Mouse (Mus musculus) frontal cortex, postnatal 25 days (tissue): ENCODE measurements around the gene D17Wsu92e.
A peak's percentile ranks its signal among the peaks of the same experiment; 100 is the strongest.

Source experiments
- DNase-seq, 2 experiments: peaks; one replicate each; pipeline ENCODE4 v3.0.0; 2022; ENCODE audit warnings: low spot score in 2 of 2

The D17Wsu92e gene

GRCm38 (mm10) chr17:27790015-27790414 is 30.4 kb downstream of the D17Wsu92e start:
- DNase-seq: no peak

GRCm38 (mm10) chr17:27788456-27789172 is 31.8 kb downstream of the D17Wsu92e start:
- no peak for DNase-seq

DNA sequence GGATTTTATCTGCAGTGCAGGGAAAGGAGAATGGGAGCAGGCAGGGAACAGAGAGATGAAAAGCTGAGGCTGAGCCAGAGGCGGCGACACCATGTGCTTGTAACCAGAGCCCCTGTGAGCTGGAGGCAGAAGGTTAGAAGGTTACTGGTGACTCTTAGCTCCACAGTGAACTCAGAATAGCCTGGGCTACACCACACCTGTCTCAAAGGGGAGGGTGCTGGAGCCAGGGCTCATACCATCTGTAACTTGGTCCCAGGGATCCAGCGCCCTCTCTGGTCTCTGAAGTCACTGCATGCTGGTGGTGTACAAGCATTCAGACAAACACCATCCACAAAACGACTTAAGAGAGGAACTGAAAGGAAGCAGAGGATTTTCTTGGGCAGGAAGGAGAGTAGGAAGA is 36.9 kb downstream of the D17Wsu92e start:
- no peak for DNase-seq

- DNase-seq: no peak
These were observed 39.3 kb downstream of the D17Wsu92e start for GRCm38 (mm10) chr17:27781059-27781687.

GRCm38 (mm10) chr17:27779755-27780154 is 40.7 kb downstream of the D17Wsu92e start:
- DNase-seq: no peak

DNA sequence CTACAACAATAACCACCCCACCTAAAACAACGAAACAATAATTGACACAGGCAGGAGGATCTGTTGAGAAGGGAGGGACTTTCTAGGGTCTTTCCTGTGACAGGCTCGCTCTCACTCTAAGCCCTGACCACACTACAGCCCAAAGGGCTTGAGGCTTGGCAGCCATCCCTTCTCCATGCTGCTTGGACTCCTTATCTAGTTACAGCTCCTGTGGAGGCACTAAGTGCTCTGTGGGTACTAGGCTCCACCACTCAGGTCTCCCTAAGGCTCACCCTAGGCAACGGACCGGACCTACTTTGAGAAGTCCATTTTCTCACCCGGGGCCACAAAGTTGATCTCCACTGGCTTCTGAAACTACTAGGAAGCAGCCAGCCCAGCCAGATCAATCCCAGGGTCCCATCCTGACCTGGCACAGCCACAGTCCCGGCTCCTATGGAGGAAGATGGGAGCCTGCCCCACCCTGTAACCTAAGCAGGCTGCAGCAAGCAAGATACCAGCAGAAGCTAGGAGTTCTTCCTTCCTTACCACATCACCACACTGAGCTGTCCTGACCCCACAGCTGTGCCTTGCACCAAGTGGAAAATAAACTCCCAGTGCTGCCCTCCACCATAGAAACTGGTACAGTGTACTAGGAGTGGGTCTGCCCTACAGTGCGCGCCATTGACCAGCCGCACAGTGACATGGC is 41.6 kb downstream of the D17Wsu92e start:
- DNase-seq: no peak

GRCm38 (mm10) chr17:27777823-27778222 is 42.6 kb downstream of the D17Wsu92e start:
- no peak for DNase-seq

GRCm38 (mm10) chr17:27774198-27774597 is 46.2 kb downstream of the D17Wsu92e start:
- no peak for DNase-seq

- no peak for DNase-seq
These were observed 48.8 kb downstream of the D17Wsu92e start for GRCm38 (mm10) chr17:27771616-27772015.

DNA sequence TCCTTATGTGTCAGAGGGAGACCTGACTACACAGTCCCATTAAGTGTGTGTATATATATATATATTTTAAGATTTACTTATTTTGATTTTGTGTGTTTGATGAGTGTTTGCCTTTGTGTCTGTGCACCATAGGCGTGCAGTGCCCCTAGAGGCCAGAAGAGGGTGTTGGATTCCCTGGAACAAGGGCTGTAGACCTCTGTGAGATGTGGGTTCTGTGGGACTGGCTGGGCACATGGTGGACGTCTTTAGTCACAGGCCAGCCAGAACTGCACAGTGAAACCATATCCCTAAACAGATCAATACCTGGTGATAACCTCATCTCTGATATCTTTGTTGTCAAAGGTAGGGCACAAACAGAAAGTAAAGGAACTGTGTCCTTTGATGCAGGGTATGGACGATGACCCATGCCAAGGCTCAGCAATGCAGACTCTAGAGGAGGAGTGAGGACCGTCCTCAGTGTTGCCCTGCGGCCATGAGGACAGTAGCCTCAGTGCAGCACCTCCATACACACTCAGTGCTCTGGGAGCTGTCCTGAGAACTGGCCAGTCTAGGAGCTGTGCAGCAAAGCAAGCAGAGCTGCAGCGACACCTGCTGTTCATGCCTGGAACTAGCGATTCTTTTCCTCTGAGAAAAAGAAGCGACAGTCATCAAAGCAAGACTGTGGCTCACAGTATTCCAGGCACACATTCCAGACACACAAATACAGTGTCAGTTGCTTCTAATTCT is 51.5 kb downstream of the D17Wsu92e start:
- peak; percentile 68 to 72 for DNase-seq

- DNase-seq: no peak
These were observed 52.9 kb downstream of the D17Wsu92e start for GRCm38 (mm10) chr17:27767543-27767942.

- no peak for DNase-seq
These were observed 53.3 kb downstream of the D17Wsu92e start for GRCm38 (mm10) chr17:27767120-27767519.

DNA sequence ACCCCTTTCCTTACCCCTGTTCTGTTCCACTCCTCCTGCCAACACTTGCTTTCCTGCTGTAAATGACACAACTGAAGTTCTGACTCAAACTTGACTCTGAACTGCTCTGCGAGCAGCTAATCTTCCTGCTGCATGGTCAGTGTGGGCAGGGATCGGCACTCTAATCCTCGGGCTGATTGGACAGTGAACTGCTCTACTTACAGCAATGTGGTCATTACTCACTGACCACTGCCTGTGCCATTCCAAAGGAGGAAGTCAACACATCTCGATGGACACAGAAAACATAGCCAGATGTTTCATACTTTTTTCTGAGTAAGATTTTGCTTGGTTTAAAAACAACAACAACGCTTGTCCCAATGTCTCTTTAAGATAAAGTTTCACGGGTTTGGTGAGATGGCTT is 55.4 kb downstream of the D17Wsu92e start:
- no peak for DNase-seq

GRCm38 (mm10) chr17:27764453-27764852 is 56.0 kb downstream of the D17Wsu92e start:
- DNase-seq: no peak

DNA sequence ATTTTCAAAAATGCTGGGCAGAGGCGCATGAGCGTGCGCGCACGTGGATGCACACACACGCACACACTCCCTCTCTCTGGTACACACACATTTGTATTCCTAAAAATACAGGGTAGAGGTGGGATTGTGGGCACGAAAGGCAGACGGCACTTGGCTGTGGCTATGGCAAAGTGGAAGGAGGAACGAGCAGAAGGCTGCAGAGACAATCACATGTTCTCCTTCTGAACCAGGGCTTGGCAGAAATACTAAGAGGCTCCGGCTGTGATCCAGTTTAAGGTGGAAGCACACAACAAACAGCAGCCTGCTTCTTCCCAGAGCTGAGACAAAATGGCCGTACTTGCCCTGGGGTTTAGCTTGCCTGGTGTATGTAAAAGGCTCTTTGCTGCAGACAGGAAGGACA is 57.6 kb downstream of the D17Wsu92e start:
- DNase-seq: no peak

GRCm38 (mm10) chr17:27761639-27762336 is 58.7 kb downstream of the D17Wsu92e start:
- DNase-seq: peak; percentile 69 to 76

DNA sequence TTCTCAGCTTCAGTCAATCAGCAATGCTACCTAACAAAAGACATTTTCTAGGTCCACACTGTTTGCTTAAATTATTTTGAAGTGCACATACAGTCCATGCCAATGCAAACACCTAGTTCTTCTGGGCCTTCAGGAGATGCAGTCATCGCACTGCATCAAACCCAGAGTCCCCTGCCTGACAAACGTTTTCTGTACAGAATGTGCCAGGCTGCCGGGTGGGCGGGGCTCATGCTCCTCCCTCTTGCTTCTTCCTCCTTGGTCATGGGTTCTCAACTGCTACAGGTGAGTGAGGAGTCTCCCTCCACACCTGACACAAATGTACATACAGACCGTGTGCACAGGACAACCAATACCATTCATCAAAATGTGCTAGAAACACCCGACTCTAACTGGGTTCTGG is 60.3 kb downstream of the D17Wsu92e start:
- DNase-seq: no peak

- DNase-seq: no peak
These were observed 68.9 kb downstream of the D17Wsu92e start for GRCm38 (mm10) chr17:27751314-27752202.

DNA sequence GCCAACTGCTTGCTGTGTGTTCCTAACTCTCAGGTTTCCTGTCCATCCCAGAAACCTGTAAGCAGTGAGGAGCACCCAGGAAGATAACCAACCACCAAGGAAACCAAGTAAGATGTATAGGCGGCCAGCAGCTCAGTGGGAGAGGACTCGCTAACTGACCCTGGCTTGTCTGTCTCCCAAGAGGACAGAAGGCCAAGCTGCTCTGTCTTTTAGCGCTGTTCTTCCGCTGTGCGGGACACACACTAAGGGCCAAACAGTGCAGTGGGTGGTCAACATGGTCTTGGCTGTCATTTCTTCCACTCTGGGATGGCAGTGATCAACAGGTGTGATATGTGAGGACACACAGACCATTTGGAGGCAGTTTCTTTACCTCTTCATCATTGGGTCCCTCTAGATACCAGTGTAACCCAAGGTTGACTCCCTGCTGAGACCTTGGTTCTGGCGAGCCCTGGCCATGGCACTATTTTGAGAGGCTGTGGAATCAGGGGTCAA is 70.0 kb downstream of the D17Wsu92e start:
- DNase-seq: no peak

DNA sequence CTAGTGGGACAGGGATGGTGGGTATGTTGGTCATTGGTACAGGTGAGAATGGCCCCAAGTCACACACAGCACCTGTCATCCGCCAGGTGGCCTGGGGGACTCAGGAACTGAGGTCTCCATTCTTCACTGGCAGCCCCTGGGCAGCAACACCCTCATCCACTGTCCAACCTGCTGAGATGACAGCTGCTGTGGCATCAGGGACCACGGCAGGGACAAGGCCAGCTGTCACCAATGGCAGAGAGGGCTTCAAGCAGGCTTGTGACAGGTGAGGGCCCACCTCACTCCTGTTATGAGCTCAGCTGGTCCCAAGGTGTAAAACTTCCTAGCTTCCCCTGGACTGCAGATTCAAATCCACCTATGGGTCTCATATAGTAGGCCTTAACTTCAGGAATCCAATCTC is 72.3 kb downstream of the D17Wsu92e start:
- no peak for DNase-seq
